In genomic region chr9:72853681-72854190, GRCm38 (mm10) we compare ENCODE assay signal across 13 mouse cellular contexts. TPM values are rescaled to one million over a fixed set of nuclear protein-coding genes. Genes with fewer than 3 reads are reported as not detected.
DNase-seq lines count a peak whose midpoint lies in the region; ATAC-seq and TF ChIP-seq lines count a peak whose summit lies in the region.
"Had no signal": no experiment of that assay in that cellular context is flagged by ENCODE, and none has a peak within 500 bp of the region (broad histone marks: within the 10 kb centered on the region; RNA-seq: fewer than 3 reads in every experiment).

No protein-coding gene starts in this region.

- H3K9me3 ChIP-seq in liver, postnatal 0 days (ENCODE audit: low read length) = no peaks in the 10 kb centered on the region
- H3K9me3 ChIP-seq in forebrain, embryonic 13.5 days (replicated peaks) = 0 out of 2 replicates have a peak, but pooled peaks cover 4% of the 10 kb centered on the region
- no peaks in the 10 kb centered on the region for H3K9me3 ChIP-seq in hindbrain, embryonic 16.5 days (ENCODE audit: control insufficient read depth, low read length)

- H3K27ac ChIP-seq in liver, adult 2 months (replicated peaks; ENCODE audit: insufficient read depth, low read depth, low read length) = no peak overlapping the region
- H3K27ac ChIP-seq in liver, postnatal 0 days (ENCODE audit: low read depth) = no peak overlapping the region
- H3K27ac ChIP-seq in forebrain, embryonic 13.5 days = no peak overlapping the region
- H3K27ac ChIP-seq in hindbrain, embryonic 16.5 days (ENCODE audit: low read depth, low read length) = no peak overlapping the region
- H3K27ac ChIP-seq: gastrocnemius, adult 2 months had no signal

- no peak overlapping the region for H3K4me3 ChIP-seq in liver, adult 2 months (ENCODE audit: insufficient read depth, low read depth, low read length)
- no peak overlapping the region for H3K4me3 ChIP-seq in liver, postnatal 0 days (ENCODE audit: low read depth, low read length)
- no peak overlapping the region for H3K4me3 ChIP-seq in forebrain, embryonic 13.5 days
- H3K4me3 ChIP-seq in hindbrain, embryonic 16.5 days (ENCODE audit: low read length) = no peak overlapping the region
- H3K4me3 ChIP-seq: gastrocnemius, adult 2 months had no signal

- no peaks in the 10 kb centered on the region for H3K27me3 ChIP-seq in liver, adult 2 months (ENCODE audit: control insufficient read depth, insufficient read depth, low read length)
- no peaks in the 10 kb centered on the region for H3K27me3 ChIP-seq in liver, postnatal 0 days (ENCODE audit: insufficient read depth, low read length)
- H3K27me3 ChIP-seq in forebrain, embryonic 13.5 days = peaks cover 57% of the 10 kb centered on the region
- no peaks in the 10 kb centered on the region for H3K27me3 ChIP-seq in hindbrain, embryonic 16.5 days (replicated peaks; ENCODE audit: control insufficient read depth, insufficient read depth, low read length)

- DNase-seq in liver, adult 2 months (ENCODE audit: extremely low read depth, low read depth, low spot score) = peak; percentile 4
- no peak for DNase-seq in liver, postnatal 0 days
- peak; percentile 56 for DNase-seq in retina, embryonic 14.5 days (ENCODE audit: low spot score)
- no peak for DNase-seq in ovary, postnatal 10 days (ENCODE audit: low spot score)
- DNase-seq in ovary, postnatal 36 days (ENCODE audit: low spot score) = no peak
- DNase-seq: cerebellum, adult 8-10 months; gastrocnemius, adult 2 months; heart, postnatal 4 days; kidney, postnatal 25 days; lung, adult 18-20 months had no signal

- H3K4me1 ChIP-seq in liver, adult 2 months (ENCODE audit: control insufficient read depth, insufficient read depth, low read length) = no peaks in the 10 kb centered on the region
- H3K4me1 ChIP-seq in liver, postnatal 0 days (ENCODE audit: insufficient read depth) = no peaks in the 10 kb centered on the region
- peaks cover 19% of the 10 kb centered on the region for H3K4me1 ChIP-seq in forebrain, embryonic 13.5 days
- H3K4me1 ChIP-seq in hindbrain, embryonic 16.5 days (ENCODE audit: control insufficient read depth, insufficient read depth, low read depth, low read length) = peaks cover 11% of the 10 kb centered on the region

- ATAC-seq in liver, postnatal 0 days = no peak
- ATAC-seq in forebrain, embryonic 13.5 days = peak; percentile 76; the same call in 1 of the 2 replicates
- ATAC-seq in hindbrain, embryonic 16.5 days = peak; percentile 76
- no peak for ATAC-seq in activated CD4-positive, CD25-positive, alpha-beta regulatory T cell, adult 4 months

- H3K79me2 ChIP-seq in liver, adult 2 months (ENCODE audit: control insufficient read depth, insufficient read depth, low read length) = no peaks in the 10 kb centered on the region

- TF ChIP-seq POLR2A in liver, adult 2 months (IDR thresholded peaks at IDR 0.05; ENCODE audit: extremely low read depth, insufficient read depth, low read length) = no peak

- no peak for TF ChIP-seq EP300 in liver, postnatal 0 days (IDR thresholded peaks at IDR 0.05; ENCODE audit: low read depth)

- WGBS in liver, adult 2 months = 87% methylated on average over 13 of the region's 13 CpGs
- 75% methylated on average over 13 of the region's 13 CpGs for WGBS in liver, postnatal 0 days (ENCODE audit: insufficient replicate concordance)
- 5% methylated on average over 13 of the region's 13 CpGs for whole genome bisulfite sequencing in forebrain, embryonic 13.5 days
- WGBS in hindbrain, embryonic 16.5 days = 15% methylated on average over 13 of the region's 13 CpGs

- no peak overlapping the region for H3K9ac ChIP-seq in liver, adult 2 months (ENCODE audit: low read depth, low read length)
- no peak overlapping the region for H3K9ac ChIP-seq in liver, postnatal 0 days (replicated peaks)
- H3K9ac ChIP-seq in forebrain, embryonic 13.5 days = no peak overlapping the region
- H3K9ac ChIP-seq in hindbrain, embryonic 16.5 days (ENCODE audit: low read depth, low read length) = peak overlapping the region; percentile 17; the same call in 1 of the 2 replicates

- H3K4me2 ChIP-seq in liver, postnatal 0 days (ENCODE audit: low read depth, low read length) = no peak overlapping the region
- H3K4me2 ChIP-seq in forebrain, embryonic 13.5 days = peak overlapping the region; percentile 42
- H3K4me2 ChIP-seq in hindbrain, embryonic 16.5 days (ENCODE audit: low read length) = peak overlapping the region; percentile 46

- no peaks in the 10 kb centered on the region for H3K36me3 ChIP-seq in liver, adult 2 months (ENCODE audit: control insufficient read depth, insufficient read depth, low read length)
- no peaks in the 10 kb centered on the region for H3K36me3 ChIP-seq in liver, postnatal 0 days (replicated peaks; ENCODE audit: insufficient read depth, low read length)
- peaks cover 3% of the 10 kb centered on the region; the same call in 1 of the 2 replicates for H3K36me3 ChIP-seq in forebrain, embryonic 13.5 days (ENCODE audit: poor library complexity, severe bottlenecking)
- H3K36me3 ChIP-seq in hindbrain, embryonic 16.5 days (ENCODE audit: control insufficient read depth, insufficient read depth, low read length) = no peaks in the 10 kb centered on the region

- no peak for TF ChIP-seq CTCF in liver, adult 2 months (IDR thresholded peaks at IDR 0.05; ENCODE audit: low read depth, low read length)
- TF ChIP-seq CTCF in liver, postnatal 0 days (IDR thresholded peaks at IDR 0.05; ENCODE audit: low read depth) = no peak

RNA-seq across cellular contexts. Expression of gene Prtg, which starts 47.1 kb away (rescaled TPM):
- under 0.01 and 0.07 TPM in 2 replicates for total RNA-seq in liver, adult 2 months (2014; rRNA removed)
- 0.21 TPM in 1 of 2 replicates, not detected in the other for polyA plus RNA-seq in liver, adult 2 months (2012; rRNA removed)
- 0.06 and 0.09 TPM in 2 replicates for polyA plus RNA-seq in liver, postnatal 0 days (2015; fragmentation: Nextera tagmentation; extraction: Ambion mirVana)
- 0.43 and 0.74 TPM in 2 replicates for polyA plus RNA-seq in forebrain, embryonic 13.5 days (2015; fragmentation: Nextera tagmentation; extraction: Ambion mirVana)
- polyA plus RNA-seq in hindbrain, embryonic 16.5 days (2015; fragmentation: Nextera tagmentation; extraction: Ambion mirVana) = 0.40 and 0.51 TPM in 2 replicates
- polyA plus RNA-seq in activated CD4-positive, CD25-positive, alpha-beta regulatory T cell, adult 4 months (2017; shearing (Covaris generic)) = not detected

Comparison
In these comparisons a context has a peak if more than half of its experiments do, and no peak if none do; other contexts are left out.
1. DNase-seq: peak in liver, adult 2 months (single experiment) and retina, embryonic 14.5 days (single experiment); none in liver, postnatal 0 days (single experiment), ovary, postnatal 10 days (single experiment) and ovary, postnatal 36 days (single experiment).
2. ATAC-seq: peak in forebrain, embryonic 13.5 days (single experiment) and hindbrain, embryonic 16.5 days (single experiment); none in liver, postnatal 0 days (single experiment) and activated CD4-positive, CD25-positive, alpha-beta regulatory T cell, adult 4 months (single experiment).